Mouse (Mus musculus) forebrain, embryonic 14.5 days (tissue): ENCODE measurements around the gene Atf7ip. TPM values are rescaled to one million over a fixed set of nuclear protein-coding genes. Genes with fewer than 3 reads are reported as not detected.

Experiments
- ATAC-seq: fragments of 200-750 bp; cut with Nextera tagmentation; 2 replicates; pipeline ENCODE4 v1.8.0; 2017; ENCODE audit warnings: mild to moderate bottlenecking, moderate library complexity
- DNase-seq: peaks from one replicate; pipeline ENCODE4 v3.0.0-alpha.2; 2015; ENCODE audit warnings: low spot score
- H3K27ac ChIP-seq: fragments of 300-500 bp; sonication (generic); 2 replicates; pipeline ENCODE4 v1.5.1; 2014; ENCODE audit warnings: low read depth, mild to moderate bottlenecking, control low read depth, low read length, moderate library complexity
- H3K27me3 ChIP-seq: fragments of 300-500 bp; sonication (generic); replicated peaks from 2 replicates; pipeline ENCODE4 v1.6.1; 2014; ENCODE audit warnings: low read length, control low read depth, mixed read lengths; ENCODE audit not compliant: control insufficient read depth, insufficient read depth
- H3K36me3 ChIP-seq: fragments of 300-500 bp; sonication (generic); 2 replicates; pipeline ENCODE4 v1.6.1; 2014; ENCODE audit warnings: low read length, control low read depth; ENCODE audit not compliant: control insufficient read depth, insufficient read depth
- H3K4me1 ChIP-seq: fragments of 300-500 bp; sonication (generic); 2 replicates; pipeline ENCODE4 v1.6.1; 2014; ENCODE audit warnings: antibody characterized with exemption, low read length, control low read depth; ENCODE audit not compliant: control insufficient read depth, insufficient read depth
- H3K4me2 ChIP-seq: fragments of 300-500 bp; sonication (generic); 2 replicates; pipeline ENCODE4 v1.6.1; 2014; ENCODE audit warnings: mild to moderate bottlenecking, control low read depth, low read length
- H3K4me3 ChIP-seq: fragments of 300-500 bp; sonication (generic); 2 replicates; pipeline ENCODE4 v1.5.1; 2014; ENCODE audit warnings: low read depth, low read length, control low read depth
- H3K9ac ChIP-seq: fragments of 300-500 bp; sonication (generic); 2 replicates; pipeline ENCODE4 v1.6.1; 2014; ENCODE audit warnings: mild to moderate bottlenecking, low read length, control low read depth, moderate library complexity
- H3K9me3 ChIP-seq: fragments of 300-500 bp; sonication (generic); replicated peaks from 2 replicates; pipeline ENCODE4 v1.6.1; 2016; ENCODE audit warnings: low read length, control low read depth, mixed read lengths; ENCODE audit not compliant: control insufficient read depth
- WGBS: fragments of 180-500 bp; shearing (Covaris S2); extraction: QIAGEN DNeasy Blood & Tissue Kit; methylation state at CpG from one replicate; pipeline ENCODE4 v1.1.7; 2014; 5-methylcytosine and 5-hydroxymethylcytosine counted together
- polyA plus RNA-seq: library from polyadenylated mRNA; unstranded; fragments of >200 nt; fragmentation: Nextera tagmentation; extraction: Ambion mirVana; gene quantifications from 2 replicates; pipeline ENCODE4 v1.2.1, GENCODE M21; 2014

The Atf7ip gene
- polyA plus RNA-seq, 1 experiment from 2014 or later, result 27.1 TPM

DNA sequence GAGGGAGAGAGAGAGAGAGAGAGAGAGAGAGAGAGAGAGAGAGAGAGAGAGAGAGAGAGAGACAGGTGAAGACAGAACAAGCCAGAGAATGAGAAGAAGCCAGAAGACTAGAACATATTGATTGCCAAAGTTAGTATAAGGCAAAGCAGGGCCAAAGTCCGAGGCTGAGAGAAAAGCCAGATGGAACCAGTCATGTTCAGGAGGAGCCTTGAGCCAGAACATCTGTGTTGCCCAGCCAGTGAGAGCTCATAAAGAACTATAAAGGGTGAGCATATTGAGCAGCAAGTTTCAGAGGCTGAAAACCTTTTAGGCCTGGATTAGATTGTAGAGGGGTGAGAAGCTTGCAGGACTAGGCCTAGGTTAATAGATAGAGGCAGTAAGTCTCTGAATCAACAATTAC, 28.1 kb upstream of the Atf7ip start:
- no peak overlapping the region for H3K4me3 ChIP-seq
- ATAC-seq (no peak), DNase-seq (no peak)
- no peaks in the 10 kb centered on the region for H3K4me1 ChIP-seq
- no peaks in the 10 kb centered on the region for H3K27me3 ChIP-seq
- H3K27ac ChIP-seq, result no peak overlapping the region
- H3K9me3 ChIP-seq, result no peaks in the 10 kb centered on the region; the same call in 1 of the 2 replicates
- H3K4me2 ChIP-seq, result no peak overlapping the region
- 86% methylated on average over 1 of the region's 1 CpGs for WGBS
- H3K36me3 ChIP-seq, result no peaks in the 10 kb centered on the region
- H3K9ac ChIP-seq, result no peak overlapping the region

GRCm38 (mm10) chr6:136483531-136483930, 22.4 kb upstream of the Atf7ip start:
- H3K4me1 ChIP-seq, result no peaks in the 10 kb centered on the region
- WGBS, result 75% methylated on average over 2 of the region's 2 CpGs
- H3K36me3 ChIP-seq, result no peaks in the 10 kb centered on the region
- no peak overlapping the region for H3K4me3 ChIP-seq
- no peak for ATAC-seq
- no peak overlapping the region for H3K4me2 ChIP-seq
- no peaks in the 10 kb centered on the region for H3K27me3 ChIP-seq
- no peak overlapping the region for H3K9ac ChIP-seq
- H3K9me3 ChIP-seq, result no peaks in the 10 kb centered on the region; the same call in 1 of the 2 replicates
- no peak for DNase-seq
- no peak overlapping the region for H3K27ac ChIP-seq

GRCm38 (mm10) chr6:136484093-136484492, 21.9 kb upstream of the Atf7ip start:
- Histone ChIP-seq H3K36me3 (no peaks in the 10 kb centered on the region), H3K27me3 (no peaks in the 10 kb centered on the region), H3K4me1 (no peaks in the 10 kb centered on the region), H3K9me3 (no peaks in the 10 kb centered on the region; the same call in 1 of the 2 replicates), H3K27ac (no peak overlapping the region), H3K4me2 (no peak overlapping the region), H3K9ac (no peak overlapping the region), H3K4me3 (no peak overlapping the region)
- 96% methylated on average over 3 of the region's 3 CpGs for WGBS
- ATAC-seq, result no peak
- DNase-seq, result no peak

GRCm38 (mm10) chr6:136486166-136486565, 19.8 kb upstream of the Atf7ip start:
- WGBS, result 61% methylated on average over 4 of the region's 4 CpGs
- Histone ChIP-seq H3K4me2 (no peak overlapping the region), H3K27me3 (no peaks in the 10 kb centered on the region), H3K4me3 (no peak overlapping the region), H3K9ac (no peak overlapping the region), H3K27ac (no peak overlapping the region), H3K4me1 (no peaks in the 10 kb centered on the region), H3K36me3 (no peaks in the 10 kb centered on the region), H3K9me3 (no peaks in the 10 kb centered on the region; the same call in 1 of the 2 replicates)
- ATAC-seq (no peak), DNase-seq (no peak)

DNA sequence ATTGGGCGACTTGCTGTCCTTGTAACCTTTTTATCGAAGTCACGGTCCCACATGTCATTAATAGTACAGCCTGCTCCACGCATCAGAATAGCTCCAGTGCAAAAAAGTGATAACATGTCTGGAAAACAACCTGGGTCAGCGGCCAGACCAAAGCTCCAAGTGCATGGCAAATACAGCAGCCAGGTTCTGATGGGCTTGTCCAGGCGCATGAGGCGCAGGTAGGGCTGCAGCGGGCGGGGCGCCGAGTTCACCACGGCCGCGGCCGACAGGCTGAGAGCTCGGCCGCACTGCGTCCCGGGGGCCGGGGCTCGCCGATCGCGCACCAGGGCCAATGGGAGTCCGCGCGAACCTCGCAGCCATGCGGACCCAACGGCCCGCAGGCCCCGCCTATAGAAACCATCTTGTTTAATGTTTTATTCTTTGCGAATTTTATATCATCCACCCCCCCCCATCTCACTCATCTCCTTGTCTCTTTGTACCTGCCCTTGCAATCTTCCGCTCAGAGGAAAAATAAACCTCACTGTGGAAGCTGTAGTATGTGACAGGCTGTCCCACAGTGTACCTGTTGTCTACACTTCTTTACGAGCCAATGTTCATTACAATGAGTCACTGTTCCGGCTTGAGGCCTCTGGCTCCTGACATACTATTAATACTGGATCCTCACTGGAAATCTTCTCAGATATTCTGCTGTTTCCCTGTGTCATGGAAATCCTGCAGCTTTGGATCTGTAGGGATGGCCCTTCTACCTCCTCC, 19.0 kb upstream of the Atf7ip start:
- DNase-seq (no peak), ATAC-seq (peak; percentile 52; the same call in 1 of the 2 replicates)
- Histone ChIP-seq H3K36me3 (no peaks in the 10 kb centered on the region), H3K9ac (peak overlapping the region; percentile 40; the same call in 1 of the 2 replicates), H3K4me3 (no peak overlapping the region), H3K27ac (no peak overlapping the region), H3K4me2 (peak overlapping the region; percentile 36), H3K27me3 (no peaks in the 10 kb centered on the region), H3K9me3 (no peaks in the 10 kb centered on the region; the same call in 1 of the 2 replicates), H3K4me1 (no peaks in the 10 kb centered on the region)
- 44% methylated on average over 36 of the region's 36 CpGs for whole genome bisulfite sequencing

DNA sequence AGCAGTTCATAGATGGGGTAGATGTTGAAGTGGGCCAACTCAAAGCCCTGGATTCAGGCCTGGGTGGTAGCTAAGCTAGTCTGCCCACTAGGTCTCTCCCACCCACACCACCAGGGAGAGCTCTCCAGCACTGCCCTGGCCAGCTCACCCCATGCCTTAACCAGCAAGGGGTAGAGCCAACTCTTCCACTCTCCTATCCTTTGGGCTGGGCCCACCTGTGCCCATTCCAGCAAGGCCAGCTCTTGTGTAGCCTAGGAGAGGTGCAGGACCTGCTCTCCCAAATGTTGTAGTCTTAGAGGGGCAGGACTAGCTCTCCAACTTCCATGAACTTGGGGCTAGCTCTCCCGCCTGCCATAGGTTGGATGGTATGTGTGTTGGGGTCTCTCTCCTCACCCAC, 18.4 kb upstream of the Atf7ip start:
- no peak for ATAC-seq
- H3K4me1 ChIP-seq, result no peaks in the 10 kb centered on the region
- H3K36me3 ChIP-seq, result no peaks in the 10 kb centered on the region
- H3K4me3 ChIP-seq, result no peak overlapping the region
- WGBS, result 92% methylated on average over 1 of the region's 1 CpGs
- no peaks in the 10 kb centered on the region; the same call in 1 of the 2 replicates for H3K9me3 ChIP-seq
- no peak overlapping the region for H3K4me2 ChIP-seq
- no peak for DNase-seq
- H3K27me3 ChIP-seq, result no peaks in the 10 kb centered on the region
- H3K9ac ChIP-seq, result no peak overlapping the region
- no peak overlapping the region for H3K27ac ChIP-seq

DNA sequence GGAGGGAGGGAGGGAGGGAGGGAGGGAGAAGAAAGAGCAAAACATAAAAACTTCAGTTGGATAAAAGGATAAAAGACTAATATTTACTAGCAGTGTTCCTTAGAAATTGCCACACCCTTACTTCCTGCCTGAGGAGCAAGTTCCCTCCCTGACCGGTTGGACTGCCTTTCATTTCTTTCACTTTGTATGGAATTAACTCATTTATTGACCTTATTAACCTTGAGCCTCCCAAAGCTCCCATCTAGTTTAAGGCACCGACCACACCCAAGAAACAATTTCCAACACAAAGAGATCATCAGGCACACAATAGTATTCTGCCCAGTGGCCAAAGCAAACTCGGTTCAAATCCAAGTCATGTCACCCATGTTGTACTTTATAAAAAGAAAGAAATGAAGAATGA, 16.1 kb upstream of the Atf7ip start:
- Histone ChIP-seq H3K4me1 (no peaks in the 10 kb centered on the region), H3K9ac (no peak overlapping the region), H3K36me3 (no peaks in the 10 kb centered on the region), H3K4me3 (no peak overlapping the region), H3K4me2 (no peak overlapping the region), H3K9me3 (no peaks in the 10 kb centered on the region), H3K27me3 (no peaks in the 10 kb centered on the region), H3K27ac (no peak overlapping the region)
- ATAC-seq (no peak), DNase-seq (no peak)
- 79% methylated on average over 3 of the region's 3 CpGs for WGBS

GRCm38 (mm10) chr6:136490516-136491475, 15.2 kb upstream of the Atf7ip start:
- 52% methylated on average over 6 of the region's 6 CpGs for WGBS
- no peak for ATAC-seq

More at GRCm38 (mm10) chr6:136490516-136491475, 15.2 kb upstream of the Atf7ip start:
- H3K27ac ChIP-seq, result no peak overlapping the region
- no peaks in the 10 kb centered on the region for H3K9me3 ChIP-seq
- no peak overlapping the region for H3K4me2 ChIP-seq
- H3K27me3 ChIP-seq, result no peaks in the 10 kb centered on the region
- H3K9ac ChIP-seq, result no peak overlapping the region
- H3K4me3 ChIP-seq, result no peak overlapping the region
- no peak for DNase-seq
- no peaks in the 10 kb centered on the region for H3K36me3 ChIP-seq
- H3K4me1 ChIP-seq, result no peaks in the 10 kb centered on the region
